In genomic region chr5:24638131-24638530, GRCm38 (mm10) we compare ENCODE assay signal across 22 mouse cellular contexts. TPM values are rescaled to one million over a fixed set of nuclear protein-coding genes. Genes with fewer than 3 reads are reported as not detected.
A peak's percentile ranks its signal among the peaks of the same experiment; 100 is the strongest.
DNase-seq lines count a peak whose midpoint lies in the region; ATAC-seq and TF ChIP-seq lines count a peak whose summit lies in the region.
"Had no signal": no experiment of that assay in that cellular context is flagged by ENCODE, and none has a peak within 500 bp of the region (broad histone marks: within the 10 kb centered on the region; RNA-seq: fewer than 3 reads in every experiment).

No protein-coding gene starts in this region.

- H3K4me3 ChIP-seq in forebrain, embryonic 11.5 days (ENCODE audit: low read depth, low read length) = no peak overlapping the region
- no peak overlapping the region for H3K4me3 ChIP-seq in forebrain, embryonic 13.5 days
- H3K4me3 ChIP-seq in MEL (ENCODE audit: control insufficient read depth in 1 of 2, insufficient read depth in 1 of 2, low read depth in 2 of 2, low read length in 2 of 2) = no peak overlapping the region
- H3K4me3 ChIP-seq: embryonic facial prominence, embryonic 13.5 days; embryonic facial prominence, embryonic 15.5 days; erythroblast, embryonic 14.5 days; forebrain, embryonic 10.5 days had no signal

- TF ChIP-seq POLR2A in MEL (IDR thresholded peaks at IDR 0.05; ENCODE audit: control insufficient read depth in 1 of 2, insufficient read depth in 1 of 2, low read depth in 1 of 2, low read length in 2 of 2, poor library complexity in 1 of 2) = no peak

- no peak overlapping the region for H3K4me2 ChIP-seq in forebrain, embryonic 11.5 days (ENCODE audit: low read depth, low read length, severe bottlenecking)
- H3K4me2 ChIP-seq in forebrain, embryonic 13.5 days = no peak overlapping the region
- H3K4me2 ChIP-seq: embryonic facial prominence, embryonic 13.5 days; embryonic facial prominence, embryonic 15.5 days had no signal

- no peak for TF ChIP-seq EP300 in MEL (IDR thresholded peaks at IDR 0.05; ENCODE audit: low read depth in 1 of 2, low read length in 2 of 2)

- H3K9me3 ChIP-seq in forebrain, embryonic 11.5 days (ENCODE audit: control insufficient read depth, low read length) = no peaks in the 10 kb centered on the region
- no peaks in the 10 kb centered on the region for H3K9me3 ChIP-seq in forebrain, embryonic 13.5 days (replicated peaks)
- H3K9me3 ChIP-seq in MEL (replicated peaks; ENCODE audit: insufficient read depth, low read length) = no peaks in the 10 kb centered on the region
- H3K9me3 ChIP-seq: embryonic facial prominence, embryonic 13.5 days; embryonic facial prominence, embryonic 15.5 days; forebrain, embryonic 10.5 days; G1E had no signal

- no peak overlapping the region for H3K27ac ChIP-seq in forebrain, embryonic 11.5 days (ENCODE audit: low read depth, low read length)
- H3K27ac ChIP-seq in forebrain, embryonic 13.5 days = no peak overlapping the region
- no peak overlapping the region for H3K27ac ChIP-seq in MEL (ENCODE audit: control insufficient read depth, low read depth, low read length)
- H3K27ac ChIP-seq: embryonic facial prominence, embryonic 13.5 days; embryonic facial prominence, embryonic 15.5 days; forebrain, embryonic 10.5 days had no signal

- WGBS in forebrain, embryonic 11.5 days = 67% methylated on average over 6 of the region's 6 CpGs
- 70% methylated on average over 6 of the region's 6 CpGs for WGBS in forebrain, embryonic 13.5 days

- no peaks in the 10 kb centered on the region for H3K27me3 ChIP-seq in forebrain, embryonic 11.5 days (ENCODE audit: control insufficient read depth, insufficient read depth, low read length)
- H3K27me3 ChIP-seq in forebrain, embryonic 13.5 days = no peaks in the 10 kb centered on the region
- no peaks in the 10 kb centered on the region for H3K27me3 ChIP-seq in MEL (ENCODE audit: control insufficient read depth in 1 of 2, insufficient read depth in 2 of 2, low read length in 2 of 2)
- H3K27me3 ChIP-seq: embryonic facial prominence, embryonic 13.5 days; embryonic facial prominence, embryonic 15.5 days had no signal

- no peaks in the 10 kb centered on the region for H3K79me2 ChIP-seq in MEL (ENCODE audit: control insufficient read depth, insufficient read depth, low read length, poor library complexity)

- H3K4me1 ChIP-seq in forebrain, embryonic 11.5 days (replicated peaks; ENCODE audit: control insufficient read depth, insufficient read depth, low read length) = 0 out of 2 replicates have a peak, but pooled peaks cover 4% of the 10 kb centered on the region
- peaks cover 20% of the 10 kb centered on the region for H3K4me1 ChIP-seq in forebrain, embryonic 13.5 days
- H3K4me1 ChIP-seq in MEL (ENCODE audit: control insufficient read depth in 1 of 2, insufficient read depth in 2 of 2, low read length in 2 of 2) = peaks cover 0 to 20% of the 10 kb centered on the region in 2 experiments; a peak in 3 of 4 replicates
- H3K4me1 ChIP-seq: embryonic facial prominence, embryonic 13.5 days; embryonic facial prominence, embryonic 15.5 days had no signal

- H3K36me3 ChIP-seq in forebrain, embryonic 11.5 days (ENCODE audit: control insufficient read depth, insufficient read depth, low read length) = no peaks in the 10 kb centered on the region
- H3K36me3 ChIP-seq in forebrain, embryonic 13.5 days (ENCODE audit: poor library complexity, severe bottlenecking) = no peaks in the 10 kb centered on the region
- peaks cover 0 to 7% of the 10 kb centered on the region in 2 experiments; a peak in 2 of 4 replicates for H3K36me3 ChIP-seq in MEL (ENCODE audit: control insufficient read depth in 1 of 2, insufficient read depth in 2 of 2, low read length in 2 of 2)
- H3K36me3 ChIP-seq: embryonic facial prominence, embryonic 13.5 days; embryonic facial prominence, embryonic 15.5 days; forebrain, embryonic 10.5 days; G1E had no signal

- TF ChIP-seq CTCF in MEL (IDR thresholded peaks at IDR 0.05 in 2 of 3, conservative IDR thresholded peaks at IDR 0.05 in 1 of 3; ENCODE audit: control insufficient read depth in 1 of 3, insufficient read depth in 1 of 3, low read depth in 2 of 3, low read length in 3 of 3, poor library complexity in 1 of 3, severe bottlenecking in 1 of 3) = no peak

- TF ChIP-seq RAD21 in MEL (IDR thresholded peaks at IDR 0.05; ENCODE audit: low read depth, low read length) = no peak

- H3K9ac ChIP-seq in forebrain, embryonic 11.5 days (ENCODE audit: low read length) = no peak overlapping the region
- no peak overlapping the region for H3K9ac ChIP-seq in forebrain, embryonic 13.5 days
- H3K9ac ChIP-seq in MEL (ENCODE audit: control insufficient read depth, low read depth, low read length, poor library complexity, severe bottlenecking) = no peak overlapping the region
- H3K9ac ChIP-seq: embryonic facial prominence, embryonic 13.5 days; embryonic facial prominence, embryonic 15.5 days had no signal

- ATAC-seq in forebrain, embryonic 11.5 days (replicated peaks; ENCODE audit: low FRiP score) = no peak
- no peak for ATAC-seq in forebrain, embryonic 13.5 days
- ATAC-seq: CD4-positive, CD25-positive, alpha-beta regulatory T cell, adult 4 months; forebrain, embryonic 14.5 days had no signal

- peak; percentile 7 for DNase-seq in forebrain, embryonic 11.5 days (ENCODE audit: low spot score)
- DNase-seq in MEL (ENCODE audit: low read depth, low spot score) (peak; percentile 61), ZHBTc4 (ENCODE audit: low read depth, low spot score) (peak; percentile 67)
- DNase-seq in cerebellum, adult 9-11 months = no peak
- DNase-seq: adrenal gland, adult 2 months; adrenal gland, postnatal 10 days; adrenal gland, postnatal 25 days; B cell, adult 2 months; cerebellum, adult 11 months; cerebellum, adult 18-20 months; cerebellum, adult 8-10 months; cerebellum, postnatal 10 days; cerebellum, postnatal 25 days; embryo, embryonic 11 days had no signal

TF ChIP-seq in MEL, 35 proteins besides CTCF, POLR2A, EP300 and RAD21:
- TF ChIP-seq KAT2A (conservative IDR thresholded peaks at IDR 0.05; ENCODE audit: low read depth, low read length) (no peak), MAX (IDR thresholded peaks at IDR 0.05; ENCODE audit: low read length) (no peak), TAL1 (IDR thresholded peaks at IDR 0.05; ENCODE audit: low read length) (no peak), MYB (IDR thresholded peaks at IDR 0.05; ENCODE audit: low read depth, low read length) (no peak), MYC (IDR thresholded peaks at IDR 0.05; ENCODE audit: low read depth, low read length) (no peak), GABPA (IDR thresholded peaks at IDR 0.05; ENCODE audit: low read depth, low read length) (no peak), ELF1 (IDR thresholded peaks at IDR 0.05; ENCODE audit: low read depth, low read length) (no peak), ZMIZ1 (IDR thresholded peaks at IDR 0.05; ENCODE audit: low read depth, low read length) (no peak), HCFC1 (IDR thresholded peaks at IDR 0.05; ENCODE audit: low read depth, low read length) (no peak), ZKSCAN1 (IDR thresholded peaks at IDR 0.05; ENCODE audit: low read depth, low read length) (no peak), RCOR1 (IDR thresholded peaks at IDR 0.05; ENCODE audit: low read depth, low read length) (no peak), TBP (IDR thresholded peaks at IDR 0.05; ENCODE audit: low read depth, low read length) (no peak), USF1 (IDR thresholded peaks at IDR 0.05; ENCODE audit: low read depth, low read length) (no peak), ZNF384 (IDR thresholded peaks at IDR 0.05; ENCODE audit: low read depth, low read length) (no peak), MEF2A (IDR thresholded peaks at IDR 0.05; ENCODE audit: extremely low read depth, insufficient replicate concordance, low read depth, low read length, poor library complexity, severe bottlenecking) (no peak)

RNA-seq across cellular contexts. Expression of gene Smarcd3, which starts 13.9 kb away (rescaled TPM):
- 76.0 and 93.8 TPM in 2 replicates for polyA plus RNA-seq in forebrain, embryonic 11.5 days (2014; fragmentation: Nextera tagmentation; extraction: Ambion mirVana)
- 111 and 114 TPM in 2 replicates for polyA plus RNA-seq in forebrain, embryonic 13.5 days (2015; fragmentation: Nextera tagmentation; extraction: Ambion mirVana)
- total RNA-seq in MEL (2012; rRNA removed) = 2.1 and 2.7 TPM in 2 replicates
- 10 to 100 TPM in 1 of 2 experiments, not detected in 1; 16.5 TPM for polyA plus RNA-seq in MEL (2012; ENCODE audit: insufficient read depth in 1 of 2, insufficient read length in 2 of 2, low read depth in 1 of 2, low replicate concordance in 2 of 2, missing spikeins in 1 of 2)
- polyA plus RNA-seq: erythroblast, embryonic 14.5 days; G1E had no signal

RNA-seq across cellular contexts. Expression of gene Nub1, which starts 47.2 kb away (rescaled TPM):
- polyA plus RNA-seq in forebrain, embryonic 11.5 days (2014; fragmentation: Nextera tagmentation; extraction: Ambion mirVana) = 33.9 and 34.0 TPM in 2 replicates
- polyA plus RNA-seq in forebrain, embryonic 13.5 days (2015; fragmentation: Nextera tagmentation; extraction: Ambion mirVana) = 40.5 and 40.9 TPM in 2 replicates
- total RNA-seq in MEL (2012; rRNA removed) = 38.3 and 45.0 TPM in 2 replicates
- 10 to 100 TPM in 1 of 2 experiments, not detected in 1; 59.6 TPM for polyA plus RNA-seq in MEL (2012; ENCODE audit: insufficient read depth in 1 of 2, insufficient read length in 2 of 2, low read depth in 1 of 2, low replicate concordance in 2 of 2, missing spikeins in 1 of 2)

RNA-seq across cellular contexts. Expression of gene Chpf2, which starts 51.6 kb away (rescaled TPM):
- polyA plus RNA-seq in forebrain, embryonic 11.5 days (2014; fragmentation: Nextera tagmentation; extraction: Ambion mirVana) = 11.4 and 11.5 TPM in 2 replicates
- 15.0 and 17.2 TPM in 2 replicates for polyA plus RNA-seq in forebrain, embryonic 13.5 days (2015; fragmentation: Nextera tagmentation; extraction: Ambion mirVana)
- 37.1 and 37.9 TPM in 2 replicates for total RNA-seq in MEL (2012; rRNA removed)
- 10 to 100 TPM in 1 of 2 experiments, not detected in 1; 39.7 TPM for polyA plus RNA-seq in MEL (2012; ENCODE audit: insufficient read depth in 1 of 2, insufficient read length in 2 of 2, low read depth in 1 of 2, low replicate concordance in 2 of 2, missing spikeins in 1 of 2)
